Mouse (Mus musculus) E14TG2a.4 (cell line): Measurements from ENCODE around the gene Defb33.

ENCODE experiments used
- CTCF ChIP-seq: conservative IDR thresholded peaks from 2 replicates; pipeline ENCODE4 v1.5.1; 2014; ENCODE audit warnings: low read length
- NANOG ChIP-seq: IDR thresholded peaks from 2 replicates; pipeline ENCODE4 v1.6.1; 2014; ENCODE audit warnings: borderline replicate concordance, low read length, mixed read lengths
- POU5F1 ChIP-seq: IDR thresholded peaks from 2 replicates; pipeline ENCODE4 v1.6.1; 2014; ENCODE audit warnings: low read length, borderline replicate concordance

GRCm38 (mm10) chr8:20944610-20945009, 52.1 kb downstream of the Defb33 start, which contains the start of gene AY761185:
- no peak for TF ChIP-seq CTCF
- no peak for TF ChIP-seq POU5F1
- TF ChIP-seq NANOG = no peak
